Mouse (Mus musculus) heart, postnatal 25 days (tissue): ENCODE measurements around the gene Tyms. TPM values are rescaled to one million over a fixed set of nuclear protein-coding genes. Genes with fewer than 3 reads are reported as not detected.
"Not testable (repeated sequence)": the region's sequence is repeated elsewhere in the genome, so short reads cannot be mapped to it uniquely, and the experiment has no call there.

ENCODE experiments used
- DNase-seq: peaks from one replicate; pipeline ENCODE4 v3.0.0; 2022; ENCODE audit warnings: low spot score
- intact Hi-C: fragments of 180-260 bp; cut with DNase I; formaldehyde crosslinking; loops from one replicate; pipeline ENCODE4 v1.15.1; 2025
- total RNA-seq, 2 experiments: library from RNA; stranded (reverse); gene quantifications; 2 replicates each; pipeline ENCODE4 v1.2.3; 2021

Tyms gene
- total RNA-seq, 2 experiments from 2014 or later: 2.4 to 5.2 TPM

- no peak for DNase-seq
- intact Hi-C loops: no loop called here
Measured at GRCm38 (mm10) chr5:30104841-30105667, 31.6 kb upstream of the Tyms start, which contains the start of gene Garem2. TSS of gene Garem2 (plus strand) at chr5:30105161.

- DNase-seq: no peak
- intact Hi-C loops: no loop called here
Measured at GRCm38 (mm10) chr5:30104339-30104738, 30.9 kb upstream of the Tyms start.

DNA sequence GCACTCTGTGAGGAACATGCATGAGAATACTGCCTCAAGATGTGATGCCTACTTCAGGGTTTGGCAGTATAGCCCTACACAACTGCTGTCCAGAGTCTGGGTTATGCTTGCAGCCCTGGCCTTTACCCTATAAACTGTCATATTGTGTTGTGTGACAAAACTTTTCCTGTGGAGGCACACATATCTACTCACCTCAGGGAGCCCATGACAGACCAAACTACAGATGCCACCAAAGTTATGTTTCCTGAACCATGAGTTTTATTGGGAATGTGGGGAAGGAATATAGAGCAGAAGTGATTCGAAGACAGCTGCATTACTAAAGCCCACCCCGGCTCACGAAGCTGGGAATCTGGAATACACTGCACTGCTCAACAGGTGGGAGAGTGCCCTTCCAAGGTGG is 29.9 kb upstream of the Tyms start:
- DNase-seq: no peak
- intact Hi-C loops: no loop called here

- no peak for DNase-seq
- intact Hi-C loops: no loop called here
Measured at GRCm38 (mm10) chr5:30098260-30098659, 24.8 kb upstream of the Tyms start.

GRCm38 (mm10) chr5:30095731-30096130 is 22.3 kb upstream of the Tyms start:
- DNase-seq: no peak
- intact Hi-C loops: no loop called here

- intact Hi-C loops: loop anchor here (5.0 kb wide), 1 partner anchor 267 kb away; no protein-coding TSS in a partner anchor
- no peak for DNase-seq
Measured at GRCm38 (mm10) chr5:30094399-30094798, 21.0 kb upstream of the Tyms start.

- no peak for DNase-seq
- intact Hi-C loops: loop anchor here (5.0 kb wide), 1 partner anchor 265 kb away; no protein-coding TSS in a partner anchor
Measured at GRCm38 (mm10) chr5:30092701-30093100, 19.3 kb upstream of the Tyms start.

GRCm38 (mm10) chr5:30072377-30072776 is 1.0 kb downstream of the Tyms start:
- intact Hi-C loops: loop anchor here (10.0 kb wide), 1 partner anchor 248 kb away; no protein-coding TSS in a partner anchor
- DNase-seq: no peak

DNA sequence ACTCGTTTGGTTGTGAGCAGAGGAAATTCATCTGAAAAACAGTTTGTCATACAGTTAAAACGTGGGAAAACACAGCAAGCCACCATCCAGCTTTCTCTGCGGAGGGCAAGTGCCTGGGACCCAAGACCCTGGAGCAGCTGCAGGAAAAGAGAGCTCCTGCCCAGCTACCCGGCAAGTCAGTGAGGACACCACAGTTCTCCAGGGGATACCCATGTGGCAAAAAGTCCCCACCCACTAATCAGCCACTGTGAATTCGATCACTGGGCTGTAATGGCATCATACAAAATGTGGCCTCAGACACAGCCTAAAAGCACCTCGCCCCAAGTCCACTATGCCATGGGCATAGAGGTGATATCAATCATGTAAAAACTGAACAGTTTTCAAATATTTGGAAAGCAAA is 1.7 kb downstream of the Tyms start:
- DNase-seq: no peak
- intact Hi-C loops: loop anchor here (10.0 kb wide), 1 partner anchor 247 kb away; no protein-coding TSS in a partner anchor

GRCm38 (mm10) chr5:30067726-30068125 is 5.7 kb downstream of the Tyms start:
- intact Hi-C loops: no loop called here
- no peak for DNase-seq

DNA sequence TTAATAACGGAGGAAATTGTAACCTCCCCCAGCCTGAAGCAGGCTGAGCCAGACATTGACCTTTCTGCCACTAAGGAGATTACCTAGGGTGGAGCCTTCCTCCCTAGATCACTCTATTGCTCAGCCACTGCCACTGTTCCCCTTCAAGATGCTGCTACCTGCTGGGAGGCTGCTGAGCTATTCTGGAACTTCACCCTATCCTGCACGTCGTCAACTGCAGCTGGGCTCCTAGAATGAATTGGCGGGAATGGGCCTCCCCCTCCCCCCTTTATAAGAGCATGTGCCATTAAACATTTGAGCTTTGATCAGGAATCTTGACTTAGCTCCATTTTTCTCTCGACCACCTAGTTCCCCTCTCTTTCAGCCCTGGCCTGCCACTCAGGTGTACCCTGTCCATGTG is 13.8 kb downstream of the Tyms start:
- DNase-seq, intact Hi-C loops: not testable (repeated sequence)

GRCm38 (mm10) chr5:30058216-30058731 is 15.1 kb downstream of the Tyms start:
- intact Hi-C loops: no loop called here
- DNase-seq: no peak

- intact Hi-C loops, DNase-seq: not testable (repeated sequence)
Measured at GRCm38 (mm10) chr5:30039841-30040240, 33.6 kb downstream of the Tyms start.

- intact Hi-C loops, DNase-seq: not testable (repeated sequence)
Measured at GRCm38 (mm10) chr5:30039324-30039723, 34.1 kb downstream of the Tyms start.

GRCm38 (mm10) chr5:30037111-30037510 is 36.3 kb downstream of the Tyms start:
- DNase-seq, intact Hi-C loops: not testable (repeated sequence)

DNA sequence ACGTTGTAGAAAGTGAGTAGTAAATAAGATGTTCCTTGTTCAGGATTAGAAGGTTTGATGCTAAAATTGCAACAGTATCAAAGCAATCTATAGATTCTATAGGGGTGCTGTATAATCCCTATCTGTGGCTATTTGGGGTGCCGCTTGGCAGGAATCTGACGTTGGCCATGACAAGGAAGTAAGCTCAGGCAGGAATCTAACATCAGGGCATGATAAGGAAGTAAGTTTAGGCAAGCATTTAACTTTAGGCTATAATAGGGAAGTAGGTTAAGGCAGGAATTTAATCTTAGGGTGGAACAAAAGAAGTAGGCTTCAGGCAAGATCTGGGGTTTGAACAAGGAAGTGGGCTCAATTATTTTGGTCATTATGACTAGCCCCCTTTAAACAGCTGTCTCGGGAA is 37.6 kb downstream of the Tyms start:
- intact Hi-C loops, DNase-seq: not testable (repeated sequence)

GRCm38 (mm10) chr5:30014580-30014979 is 58.8 kb downstream of the Tyms start:
- DNase-seq: no peak
- intact Hi-C loops: no loop called here

GRCm38 (mm10) chr5:30012726-30013503 is 60.5 kb downstream of the Tyms start, which contains the start of gene Il6:
TSS of gene Il6 (plus strand) at chr5:30013114.
- intact Hi-C loops: loop anchor here (1.0 kb wide), 1 partner anchor 188 kb away; no protein-coding TSS in a partner anchor
- peak; percentile 81 for DNase-seq
